Comparison of ENCODE assay signal across 8 mouse cellular contexts in genomic region chr16:32246351-32246791, GRCm38 (mm10). TPM values are rescaled to one million over a fixed set of nuclear protein-coding genes. Genes with fewer than 3 reads are reported as not detected.
A peak's percentile ranks its signal among the peaks of the same experiment; 100 is the strongest.
DNase-seq lines count a peak whose midpoint lies in the region; ATAC-seq and TF ChIP-seq lines count a peak whose summit lies in the region.

No protein-coding gene starts in this region.

- TF ChIP-seq CTCF in small intestine, adult 2 months (IDR thresholded peaks at IDR 0.05; ENCODE audit: extremely low read depth, insufficient read length, insufficient replicate concordance, low read depth, low read length): no peak

- intact Hi-C loops in gastrocnemius, postnatal 14 days (cut with DNase I; ENCODE audit: low total_unique reads): no loop called here

- peaks cover 79% of the 10 kb centered on the region for H3K79me2 ChIP-seq in macrophage (ENCODE audit: inconsistent target)

- WGBS in forebrain, embryonic 10.5 days: 0% methylated on average over 41 of the region's 41 CpGs
- under 1% methylated on average over 27 of the region's 41 CpGs for whole genome bisulfite sequencing in hindbrain, embryonic 11.5 days
- 1% methylated on average over 36 of the region's 41 CpGs for WGBS in macrophage (ENCODE audit: missing documents)
- WGBS in small intestine, adult 2 months: 4% methylated on average over 41 of the region's 41 CpGs

- peaks cover 36% of the 10 kb centered on the region for H3K4me1 ChIP-seq in forebrain, embryonic 10.5 days
- H3K4me1 ChIP-seq in hindbrain, embryonic 11.5 days (replicated peaks; ENCODE audit: control insufficient read depth, insufficient read depth, low read length): peaks cover 2% of the 10 kb centered on the region; the same call in 1 of the 2 replicates
- H3K4me1 ChIP-seq in small intestine, adult 2 months (ENCODE audit: control insufficient read depth, insufficient read depth, insufficient read length, low read length): peaks cover 2% of the 10 kb centered on the region; the same call in 1 of the 2 replicates

- H3K27me3 ChIP-seq in forebrain, embryonic 10.5 days (ENCODE audit: poor library complexity, severe bottlenecking): no peaks in the 10 kb centered on the region
- H3K27me3 ChIP-seq in hindbrain, embryonic 11.5 days (ENCODE audit: control insufficient read depth, insufficient read depth, low read length): no peaks in the 10 kb centered on the region
- H3K27me3 ChIP-seq in small intestine, adult 2 months (ENCODE audit: control insufficient read depth, insufficient read depth, low read length): no peaks in the 10 kb centered on the region

- no peaks in the 10 kb centered on the region for H3K9me3 ChIP-seq in forebrain, embryonic 10.5 days
- H3K9me3 ChIP-seq in hindbrain, embryonic 11.5 days (ENCODE audit: control insufficient read depth, low read length): no peaks in the 10 kb centered on the region

- H3K4me3 ChIP-seq in forebrain, embryonic 10.5 days: peak overlapping the region; percentile 92
- H3K4me3 ChIP-seq in hindbrain, embryonic 11.5 days (ENCODE audit: low read depth, low read length): peak overlapping the region; percentile 86
- peak overlapping the region; percentile 65 for H3K4me3 ChIP-seq in macrophage (ENCODE audit: inconsistent target)
- H3K4me3 ChIP-seq in small intestine, adult 2 months (ENCODE audit: low read depth, low read length): peak overlapping the region; percentile 99

- peak overlapping the region; percentile 67 for H3K4me2 ChIP-seq in hindbrain, embryonic 11.5 days (replicated peaks; ENCODE audit: low read depth, low read length)

- peak overlapping the region; percentile 96 for H3K9ac ChIP-seq in hindbrain, embryonic 11.5 days (ENCODE audit: low read depth, low read length)

- H3K27ac ChIP-seq in forebrain, embryonic 10.5 days: peak overlapping the region; percentile 94
- peak overlapping the region; percentile 90 for H3K27ac ChIP-seq in hindbrain, embryonic 11.5 days (ENCODE audit: low read depth, low read length)
- peak overlapping the region; percentile 10; the same call in 1 of the 2 replicates for H3K27ac ChIP-seq in macrophage
- peak overlapping the region; percentile 58 for H3K27ac ChIP-seq in small intestine, adult 2 months (ENCODE audit: insufficient read depth, low read depth, low read length)

- DNase-seq in gastrocnemius, adult 18-20 months (ENCODE audit: low spot score): peak; percentile 13
- no peak for DNase-seq in gastrocnemius, postnatal 14 days
- DNase-seq in c-Kit-positive CD71-negative TER-119-negative erythroid progenitor cells, embryonic 14.5 days (ENCODE audit: low read depth): peak; percentile 19
- DNase-seq in forebrain, embryonic 10.5 days (ENCODE audit: extremely low spot score, low spot score): peak; percentile 65
- peak; percentile 56 for DNase-seq in hindbrain, embryonic 11.5 days (ENCODE audit: low spot score)
- DNase-seq in layer of hippocampus, postnatal 25 days (ENCODE audit: extremely low spot score in 1 of 2, low spot score in 1 of 2): peak; percentile 40 to 44

- no peak; the same call in 1 of the 2 replicates for ATAC-seq in hindbrain, embryonic 11.5 days (ENCODE audit: low FRiP score)

- TF ChIP-seq POLR2A in small intestine, adult 2 months (IDR thresholded peaks at IDR 0.05; ENCODE audit: low read depth, low read length): no peak

- H3K36me3 ChIP-seq in forebrain, embryonic 10.5 days (replicated peaks): peaks cover 11% of the 10 kb centered on the region; the same call in 1 of the 2 replicates
- no peaks in the 10 kb centered on the region for H3K36me3 ChIP-seq in hindbrain, embryonic 11.5 days (ENCODE audit: control insufficient read depth, insufficient read depth, low read length)
- no peaks in the 10 kb centered on the region for H3K36me3 ChIP-seq in macrophage (ENCODE audit: inconsistent target)
- H3K36me3 ChIP-seq in small intestine, adult 2 months (ENCODE audit: control insufficient read depth, insufficient read depth, low read length): no peaks in the 10 kb centered on the region

RNA-seq across cellular contexts. Expression of gene Fbxo45, which starts 0.6 kb away (rescaled TPM):
- total RNA-seq in gastrocnemius, adult 18-20 months (2021): 10 to 100 TPM; 16.1 to 16.7 TPM
- 10 to 100 TPM in 1 of 2 experiments, 1 to 10 TPM in 1; 9.4 to 10.2 TPM for total RNA-seq in gastrocnemius, postnatal 14 days (2021)
- polyA plus RNA-seq in forebrain, embryonic 10.5 days (2016; fragmentation: Nextera tagmentation; extraction: Ambion mirVana): 8.3 and 9.8 TPM in 2 replicates
- 15.6 and 22.8 TPM in 2 replicates for polyA plus RNA-seq in hindbrain, embryonic 11.5 days (2014; fragmentation: Nextera tagmentation; extraction: Ambion mirVana)
- total RNA-seq in layer of hippocampus, postnatal 25 days (2021): 10 to 100 TPM; 43.3 to 46.4 TPM
- 10 to 100 TPM in 5 of 26 experiments, 1 to 10 TPM in 21; 3.2 to 12.7 (median 6.9) TPM for total RNA-seq in macrophage (2018; cell fraction: chromatin; rRNA removed)
- total RNA-seq in macrophage (2018; cell fraction: cytosol; rRNA removed): 10 to 100 TPM in 10 of 26 experiments, 1 to 10 TPM in 16; 6.0 to 12.6 (median 9.0) TPM
- total RNA-seq in macrophage (2018; cell fraction: nucleus; rRNA removed): 10 to 100 TPM in 13 of 26 experiments, 1 to 10 TPM in 13; 5.3 to 21.4 (median 10.1) TPM
- polyA plus RNA-seq in macrophage (2018): 7.9 to 11.3 TPM (median 8.2 TPM) in 3 replicates
- 1.5 and 2.4 TPM in 2 replicates for polyA plus RNA-seq in small intestine, adult 2 months (2012; rRNA removed)

RNA-seq across cellular contexts. Expression of gene Wdr53, which starts 0.7 kb away (rescaled TPM):
- total RNA-seq in gastrocnemius, adult 18-20 months (2021): 1 to 10 TPM; 5.2 to 7.4 TPM
- total RNA-seq in gastrocnemius, postnatal 14 days (2021): 1 to 10 TPM; 5.1 to 5.6 TPM
- polyA plus RNA-seq in forebrain, embryonic 10.5 days (2016; fragmentation: Nextera tagmentation; extraction: Ambion mirVana): 18.0 and 19.9 TPM in 2 replicates
- polyA plus RNA-seq in hindbrain, embryonic 11.5 days (2014; fragmentation: Nextera tagmentation; extraction: Ambion mirVana): 16.6 and 18.8 TPM in 2 replicates
- 10 to 100 TPM; 12.8 to 13.7 TPM for total RNA-seq in layer of hippocampus, postnatal 25 days (2021)
- 10 to 100 TPM in 19 of 26 experiments, 1 to 10 TPM in 7; 5.2 to 29.7 (median 14.5) TPM for total RNA-seq in macrophage (2018; cell fraction: chromatin; rRNA removed)
- 10 to 100 TPM in 23 of 26 experiments, 1 to 10 TPM in 3; 9.4 to 21.4 (median 17.3) TPM for total RNA-seq in macrophage (2018; cell fraction: cytosol; rRNA removed)
- total RNA-seq in macrophage (2018; cell fraction: nucleus; rRNA removed): 10 to 100 TPM in 21 of 26 experiments, 1 to 10 TPM in 5; 6.4 to 33.6 (median 13.4) TPM
- 14.7 to 20.5 TPM (median 18.9 TPM) in 3 replicates for polyA plus RNA-seq in macrophage (2018)
- polyA plus RNA-seq in small intestine, adult 2 months (2012; rRNA removed): 0.53 and 1.5 TPM in 2 replicates

RNA-seq across cellular contexts. Expression of gene Smco1, which starts 24.9 kb away (rescaled TPM):
- total RNA-seq in gastrocnemius, adult 18-20 months (2021): 10 to 100 TPM; 58.3 to 81.5 TPM
- total RNA-seq in gastrocnemius, postnatal 14 days (2021): 10 to 100 TPM; 24.5 to 42.0 TPM
- 0.10 TPM in 1 of 2 replicates, not detected in the other for polyA plus RNA-seq in forebrain, embryonic 10.5 days (2016; fragmentation: Nextera tagmentation; extraction: Ambion mirVana)
- not detected in 2 replicates for polyA plus RNA-seq in hindbrain, embryonic 11.5 days (2014; fragmentation: Nextera tagmentation; extraction: Ambion mirVana)
- total RNA-seq in layer of hippocampus, postnatal 25 days (2021): under 1 TPM; 0.20 to 0.26 TPM
- under 1 TPM in 1 of 26 experiments, not detected in 25; 0.42 TPM for total RNA-seq in macrophage (2018; cell fraction: chromatin; rRNA removed)
- under 1 TPM in 1 of 26 experiments, not detected in 25; 0.11 TPM for total RNA-seq in macrophage (2018; cell fraction: cytosol; rRNA removed)
- total RNA-seq in macrophage (2018; cell fraction: nucleus; rRNA removed): under 1 TPM in 1 of 26 experiments, not detected in 25; 0.48 TPM
- not detected in 3 replicates for polyA plus RNA-seq in macrophage (2018)
- polyA plus RNA-seq in small intestine, adult 2 months (2012; rRNA removed): not detected in 2 replicates

RNA-seq across cellular contexts. Expression of gene Rnf168, which starts 30.9 kb away (rescaled TPM):
- total RNA-seq in gastrocnemius, adult 18-20 months (2021): 1 to 10 TPM; 8.7 to 8.9 TPM
- 10 to 100 TPM; 10.4 to 11.0 TPM for total RNA-seq in gastrocnemius, postnatal 14 days (2021)
- 33.3 and 33.9 TPM in 2 replicates for polyA plus RNA-seq in forebrain, embryonic 10.5 days (2016; fragmentation: Nextera tagmentation; extraction: Ambion mirVana)
- polyA plus RNA-seq in hindbrain, embryonic 11.5 days (2014; fragmentation: Nextera tagmentation; extraction: Ambion mirVana): 25.8 and 31.1 TPM in 2 replicates
- 10 to 100 TPM; 25.0 to 26.5 TPM for total RNA-seq in layer of hippocampus, postnatal 25 days (2021)
- total RNA-seq in macrophage (2018; cell fraction: chromatin; rRNA removed): 10 to 100 TPM in 22 of 26 experiments, 1 to 10 TPM in 4; 4.7 to 44.8 (median 20.6) TPM
- 10 to 100 TPM in 21 of 26 experiments, 1 to 10 TPM in 5; 6.7 to 18.9 (median 14.9) TPM for total RNA-seq in macrophage (2018; cell fraction: cytosol; rRNA removed)
- total RNA-seq in macrophage (2018; cell fraction: nucleus; rRNA removed): 10 to 100 TPM in 22 of 26 experiments, 1 to 10 TPM in 4; 7.8 to 43.7 (median 16.6) TPM
- polyA plus RNA-seq in macrophage (2018): 12.1 to 18.7 TPM (median 16.1 TPM) in 3 replicates
- 3.6 and 5.5 TPM in 2 replicates for polyA plus RNA-seq in small intestine, adult 2 months (2012; rRNA removed)

Comparison
In these comparisons a context has a peak if more than half of its experiments do, and no peak if none do; other contexts are left out.
1. H3K27ac ChIP-seq: peak in every context shown above with its lines; median percentile 94 in forebrain, embryonic 10.5 days; 90 in hindbrain, embryonic 11.5 days; 58 in small intestine, adult 2 months; 10 in macrophage.